Mouse (Mus musculus): ENCODE measurements around the gene Capn10. TPM values are rescaled to one million over a fixed set of nuclear protein-coding genes. Genes with fewer than 3 reads are reported as not detected.

The Capn10 gene
- total and polyA plus RNA-seq, 2 experiments: 21.9 to 40.5 TPM

- Histone ChIP-seq H3K36me3 (ENCODE audit: control insufficient read depth, insufficient read depth, low read length) (no peaks in the 10 kb centered on the region), H3K4me3 (ENCODE audit: insufficient read depth, low read depth, low read length) (no peak overlapping the region), H3K27ac (replicated peaks; ENCODE audit: insufficient read depth, low read depth, low read length) (no peak overlapping the region), H3K79me2 (ENCODE audit: control insufficient read depth, insufficient read depth, low read length) (no peaks in the 10 kb centered on the region), H3K4me1 (ENCODE audit: control insufficient read depth, insufficient read depth, low read length) (no peaks in the 10 kb centered on the region), H3K27me3 (ENCODE audit: control insufficient read depth, insufficient read depth, low read length) (no peaks in the 10 kb centered on the region), H3K9ac (ENCODE audit: low read depth, low read length) (no peak overlapping the region)
- no peak for DNase-seq (ENCODE audit: extremely low read depth, low read depth, low spot score)
- TF ChIP-seq POLR2A (IDR thresholded peaks at IDR 0.05; ENCODE audit: extremely low read depth, insufficient read depth, low read length) (no peak), CTCF (IDR thresholded peaks at IDR 0.05; ENCODE audit: low read depth, low read length) (no peak)
- 83% methylated on average over 6 of the region's 6 CpGs for WGBS
These were observed 58.2 kb downstream of the Capn10 start for GRCm38 (mm10) chr1:92992214-92992855.

GRCm38 (mm10) chr1:92992880-92993279 lies 58.7 kb downstream of the Capn10 start:
- no peaks in the 10 kb centered on the region for H3K4me1 ChIP-seq (ENCODE audit: control insufficient read depth, insufficient read depth, low read length)
- H3K27ac ChIP-seq (replicated peaks; ENCODE audit: insufficient read depth, low read depth, low read length): no peak overlapping the region
- H3K79me2 ChIP-seq (ENCODE audit: control insufficient read depth, insufficient read depth, low read length): no peaks in the 10 kb centered on the region
- H3K9ac ChIP-seq (ENCODE audit: low read depth, low read length): no peak overlapping the region
- H3K4me3 ChIP-seq (ENCODE audit: insufficient read depth, low read depth, low read length): no peak overlapping the region
- DNase-seq (ENCODE audit: extremely low read depth, low read depth, low spot score): no peak
- no peaks in the 10 kb centered on the region for H3K36me3 ChIP-seq (ENCODE audit: control insufficient read depth, insufficient read depth, low read length)
- WGBS: 85% methylated on average over 2 of the region's 2 CpGs
- no peak for TF ChIP-seq POLR2A (IDR thresholded peaks at IDR 0.05; ENCODE audit: extremely low read depth, insufficient read depth, low read length)
- TF ChIP-seq CTCF (IDR thresholded peaks at IDR 0.05; ENCODE audit: low read depth, low read length): no peak
- H3K27me3 ChIP-seq (ENCODE audit: control insufficient read depth, insufficient read depth, low read length): no peaks in the 10 kb centered on the region

Other genes with a start within 250 kb of the Capn10 start
- 0.92 and 1.2 TPM in 2 replicates for gene Gpc1, start 102.7 kb upstream of the Capn10 start, total RNA-seq (2014; rRNA removed)
- gene Gpc1, start 102.7 kb upstream of the Capn10 start, polyA plus RNA-seq (2012; rRNA removed): 1.2 and 2.1 TPM in 2 replicates
- gene Ankmy1, start 31.5 kb upstream of the Capn10 start, total RNA-seq (2014; rRNA removed): 0.07 and 0.09 TPM in 2 replicates
- gene Ankmy1, start 31.5 kb upstream of the Capn10 start, polyA plus RNA-seq (2012; rRNA removed): not detected in 2 replicates
- 11.9 and 13.9 TPM in 2 replicates for gene Dusp28, start 27.4 kb upstream of the Capn10 start, total RNA-seq (2014; rRNA removed)
- 20.6 and 33.0 TPM in 2 replicates for gene Dusp28, start 27.4 kb upstream of the Capn10 start, polyA plus RNA-seq (2012; rRNA removed)
- gene Rnpepl1, start 23.6 kb upstream of the Capn10 start, total RNA-seq (2014; rRNA removed): 21.6 and 35.6 TPM in 2 replicates
- 107 and 127 TPM in 2 replicates for gene Rnpepl1, start 23.6 kb upstream of the Capn10 start, polyA plus RNA-seq (2012; rRNA removed)
- 0.18 and 0.47 TPM in 2 replicates for gene Gpr35, start 16.5 kb downstream of the Capn10 start, total RNA-seq (2014; rRNA removed)
- gene Gpr35, start 16.5 kb downstream of the Capn10 start, polyA plus RNA-seq (2012; rRNA removed): 0.20 and 0.53 TPM in 2 replicates
- 0.20 and 0.37 TPM in 2 replicates for gene Aqp12, start 72.0 kb downstream of the Capn10 start, total RNA-seq (2014; rRNA removed)
- not detected in 2 replicates for gene Aqp12, start 72.0 kb downstream of the Capn10 start, polyA plus RNA-seq (2012; rRNA removed)
- gene Kif1a, start 167.6 kb downstream of the Capn10 start, total RNA-seq (2014; rRNA removed): 0.09 and 0.54 TPM in 2 replicates
- gene Kif1a, start 167.6 kb downstream of the Capn10 start, polyA plus RNA-seq (2012; rRNA removed): 0.09 and 0.11 TPM in 2 replicates
- gene Agxt, start 200.9 kb downstream of the Capn10 start, total RNA-seq (2014; rRNA removed): 394 and 587 TPM in 2 replicates
- 374 and 553 TPM in 2 replicates for gene Agxt, start 200.9 kb downstream of the Capn10 start, polyA plus RNA-seq (2012; rRNA removed)
- 0.07 TPM in 1 of 2 replicates, not detected in the other for gene 2310007B03Rik, start 226.6 kb downstream of the Capn10 start, total RNA-seq (2014; rRNA removed)
- 0.20 and 0.29 TPM in 2 replicates for gene 2310007B03Rik, start 226.6 kb downstream of the Capn10 start, polyA plus RNA-seq (2012; rRNA removed)
- not detected in 2 replicates for gene Crocc2, start 234.3 kb downstream of the Capn10 start, total RNA-seq (2014; rRNA removed)
- not detected in 2 replicates for gene Crocc2, start 234.3 kb downstream of the Capn10 start, polyA plus RNA-seq (2012; rRNA removed)

Measured in liver, adult 2 months (tissue).